20 mouse cellular contexts compared by ENCODE assay signal in the genomic region with DNA sequence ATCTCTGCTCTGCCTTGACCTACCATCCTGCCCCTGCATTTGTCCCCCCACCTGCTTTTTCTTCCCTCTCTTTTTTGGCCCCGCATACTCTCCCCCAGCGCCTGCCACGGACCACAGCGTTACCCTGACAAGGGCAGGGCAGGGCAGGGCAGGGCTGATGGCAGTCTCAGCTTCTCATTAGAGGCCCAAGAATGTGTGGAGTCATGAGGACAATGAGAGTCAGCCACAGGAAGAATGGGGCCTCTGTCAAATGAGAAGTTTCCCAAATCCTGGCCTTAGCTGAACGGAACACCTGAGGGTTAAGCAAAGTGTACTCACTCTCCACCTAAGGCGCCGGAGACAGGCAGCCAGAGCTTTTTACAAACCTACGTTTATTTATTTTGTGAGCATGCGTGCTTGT. TPM values are rescaled to one million over a fixed set of nuclear protein-coding genes. Genes with fewer than 3 reads are reported as not detected.
A peak's percentile ranks its signal among the peaks of the same experiment; 100 is the strongest.
DNase-seq lines count a peak whose midpoint lies in the region; ATAC-seq and TF ChIP-seq lines count a peak whose summit lies in the region.
"Had no signal": no experiment of that assay in that cellular context is flagged by ENCODE, and none has a peak within 500 bp of the region (broad histone marks: within the 10 kb centered on the region; RNA-seq: fewer than 3 reads in every experiment).

No protein-coding gene starts in this region.

- no peak overlapping the region for H3K9ac ChIP-seq in midbrain, postnatal 0 days (replicated peaks; ENCODE audit: low read length, poor library complexity, severe bottlenecking)
- H3K9ac ChIP-seq in embryonic facial prominence, embryonic 14.5 days (ENCODE audit: low read depth, low read length) = peak overlapping the region; percentile 3; the same call in 1 of the 2 replicates
- no peak overlapping the region for H3K9ac ChIP-seq in neural tube, embryonic 14.5 days (replicated peaks; ENCODE audit: low read depth, low read length)
- H3K9ac ChIP-seq: heart, embryonic 13.5 days had no signal

- peaks cover 48% of the 10 kb centered on the region for H3K27me3 ChIP-seq in midbrain, embryonic 10.5 days (ENCODE audit: low read depth, poor library complexity, severe bottlenecking)
- no peaks in the 10 kb centered on the region for H3K27me3 ChIP-seq in midbrain, postnatal 0 days (ENCODE audit: insufficient read depth, low read length)
- peaks cover 53% of the 10 kb centered on the region for H3K27me3 ChIP-seq in embryonic facial prominence, embryonic 14.5 days (replicated peaks; ENCODE audit: control insufficient read depth, insufficient read depth, low read length)
- peaks cover 80% of the 10 kb centered on the region for H3K27me3 ChIP-seq in limb, embryonic 10.5 days (ENCODE audit: low read depth, poor library complexity, severe bottlenecking)
- H3K27me3 ChIP-seq in neural tube, embryonic 14.5 days (ENCODE audit: control insufficient read depth, insufficient read depth, low read length) = no peaks in the 10 kb centered on the region

- no peak for ATAC-seq in midbrain, postnatal 0 days (ENCODE audit: low FRiP score)
- no peak for ATAC-seq in embryonic facial prominence, embryonic 14.5 days (ENCODE audit: low read depth)
- no peak for ATAC-seq in neural tube, embryonic 14.5 days (ENCODE audit: low read depth)

- peaks cover 25% of the 10 kb centered on the region for H3K36me3 ChIP-seq in midbrain, embryonic 10.5 days
- no peaks in the 10 kb centered on the region for H3K36me3 ChIP-seq in midbrain, postnatal 0 days (ENCODE audit: insufficient read depth, low read length)
- no peaks in the 10 kb centered on the region for H3K36me3 ChIP-seq in embryonic facial prominence, embryonic 14.5 days (ENCODE audit: control insufficient read depth, insufficient read depth, low read length)
- H3K36me3 ChIP-seq in limb, embryonic 10.5 days = no peaks in the 10 kb centered on the region; the same call in 1 of the 2 replicates
- no peaks in the 10 kb centered on the region for H3K36me3 ChIP-seq in neural tube, embryonic 14.5 days (ENCODE audit: control insufficient read depth, insufficient read depth, low read length)
- H3K36me3 ChIP-seq: heart, embryonic 13.5 days had no signal

- H3K4me2 ChIP-seq in midbrain, postnatal 0 days (ENCODE audit: low read depth, low read length, poor library complexity, severe bottlenecking) = no peak overlapping the region
- H3K4me2 ChIP-seq in embryonic facial prominence, embryonic 14.5 days (ENCODE audit: low read depth, low read length) = no peak overlapping the region
- H3K4me2 ChIP-seq in neural tube, embryonic 14.5 days (ENCODE audit: low read depth, low read length) = peak overlapping the region; percentile 68; the same call in 1 of the 2 replicates
- H3K4me2 ChIP-seq: heart, embryonic 13.5 days; liver, embryonic 11.5 days had no signal

- DNase-seq in midbrain, embryonic 10.5 days (ENCODE audit: low spot score) = peak; percentile 17
- DNase-seq in midbrain, postnatal 0 days (ENCODE audit: low spot score) = no peak
- DNase-seq in embryonic facial prominence, embryonic 14.5 days (ENCODE audit: low spot score) = no peak
- peak; percentile 32 for DNase-seq in limb, embryonic 10.5 days (ENCODE audit: low spot score)
- no peak for DNase-seq in liver
- DNase-seq in kidney, adult 18-20 months = no peak
- no peak for DNase-seq in cerebellum, adult 8-10 months
- DNase-seq: cerebellum, adult 11-12 months; embryo, embryonic 11 days; gastrocnemius, postnatal 36 days; kidney, postnatal 14 days; right cerebral cortex, adult 18-20 months had no signal

- H3K27ac ChIP-seq in midbrain, embryonic 10.5 days (replicated peaks) = peak overlapping the region; percentile 100
- H3K27ac ChIP-seq in midbrain, postnatal 0 days (ENCODE audit: low read depth, low read length) = no peak overlapping the region
- H3K27ac ChIP-seq in embryonic facial prominence, embryonic 14.5 days (replicated peaks; ENCODE audit: low read depth, low read length) = no peak overlapping the region
- H3K27ac ChIP-seq in limb, embryonic 10.5 days = peak overlapping the region; percentile 74
- H3K27ac ChIP-seq in neural tube, embryonic 14.5 days (ENCODE audit: low read depth, low read length) = no peak overlapping the region
- H3K27ac ChIP-seq: heart, embryonic 13.5 days had no signal

- H3K4me1 ChIP-seq in midbrain, embryonic 10.5 days = peaks cover 91% of the 10 kb centered on the region
- H3K4me1 ChIP-seq in midbrain, postnatal 0 days (ENCODE audit: insufficient read depth, low read length) = peaks cover 31% of the 10 kb centered on the region
- H3K4me1 ChIP-seq in embryonic facial prominence, embryonic 14.5 days (ENCODE audit: control insufficient read depth, insufficient read depth, low read length) = peaks cover 33% of the 10 kb centered on the region
- H3K4me1 ChIP-seq in limb, embryonic 10.5 days = peaks cover 99% of the 10 kb centered on the region
- peaks cover 59% of the 10 kb centered on the region for H3K4me1 ChIP-seq in neural tube, embryonic 14.5 days (ENCODE audit: control insufficient read depth, insufficient read depth, low read length)

- TF ChIP-seq CTCF in midbrain, postnatal 0 days (IDR thresholded peaks at IDR 0.05) = no peak

- peak overlapping the region; percentile 86 for H3K4me3 ChIP-seq in midbrain, embryonic 10.5 days
- no peak overlapping the region for H3K4me3 ChIP-seq in midbrain, postnatal 0 days (ENCODE audit: low read depth, low read length)
- no peak overlapping the region for H3K4me3 ChIP-seq in embryonic facial prominence, embryonic 14.5 days (ENCODE audit: low read depth, low read length)
- no peak overlapping the region for H3K4me3 ChIP-seq in limb, embryonic 10.5 days
- no peak overlapping the region for H3K4me3 ChIP-seq in neural tube, embryonic 14.5 days (ENCODE audit: low read depth, low read length)
- H3K4me3 ChIP-seq: heart, embryonic 13.5 days; megakaryocyte, embryonic 14.5 days had no signal

- H3K9me3 ChIP-seq in midbrain, embryonic 10.5 days (replicated peaks) = no peaks in the 10 kb centered on the region
- no peaks in the 10 kb centered on the region for H3K9me3 ChIP-seq in midbrain, postnatal 0 days (ENCODE audit: low read length)
- H3K9me3 ChIP-seq in embryonic facial prominence, embryonic 14.5 days (ENCODE audit: control insufficient read depth, low read length) = no peaks in the 10 kb centered on the region
- no peaks in the 10 kb centered on the region for H3K9me3 ChIP-seq in limb, embryonic 10.5 days (replicated peaks)
- no peaks in the 10 kb centered on the region for H3K9me3 ChIP-seq in neural tube, embryonic 14.5 days (ENCODE audit: control insufficient read depth, low read length)
- H3K9me3 ChIP-seq: heart, embryonic 13.5 days; megakaryocyte, embryonic 14.5 days had no signal

- 38% methylated on average over 9 of the region's 9 CpGs for WGBS in midbrain, embryonic 10.5 days
- WGBS in midbrain, postnatal 0 days = 42% methylated on average over 9 of the region's 9 CpGs
- WGBS in embryonic facial prominence, embryonic 14.5 days = 41% methylated on average over 9 of the region's 9 CpGs
- WGBS in limb, embryonic 10.5 days = 54% methylated on average over 9 of the region's 9 CpGs
- WGBS in neural tube, embryonic 14.5 days = 41% methylated on average over 9 of the region's 9 CpGs

RNA-seq across cellular contexts. Expression of a gene that starts 3.8 kb away (rescaled TPM):
- polyA plus RNA-seq in midbrain, embryonic 10.5 days (2016; fragmentation: Nextera tagmentation; extraction: Ambion mirVana) = 2.3 and 4.0 TPM in 2 replicates
- total RNA-seq in midbrain, postnatal 0 days (2014; rRNA removed) = 3.9 and 6.9 TPM in 2 replicates
- polyA plus RNA-seq in midbrain, postnatal 0 days (2015; fragmentation: Nextera tagmentation; extraction: Ambion mirVana) = 0.50 and 0.54 TPM in 2 replicates
- polyA plus RNA-seq in embryonic facial prominence, embryonic 14.5 days (2014; fragmentation: Nextera tagmentation; extraction: Ambion mirVana) = 0.34 and 0.71 TPM in 2 replicates
- 0.64 and 0.65 TPM in 2 replicates for polyA plus RNA-seq in limb, embryonic 10.5 days (2016; fragmentation: Nextera tagmentation; extraction: Ambion mirVana)
- 3.6 and 3.8 TPM in 2 replicates for polyA plus RNA-seq in neural tube, embryonic 14.5 days (2014; fragmentation: Nextera tagmentation; extraction: Ambion mirVana)
- total RNA-seq: CH12.LX; gastrocnemius, postnatal 36 days; neutrophil, adult 5-6 weeks had no signal
- polyA plus RNA-seq: heart, embryonic 13.5 days; spleen, adult 2 months had no signal

RNA-seq across cellular contexts. Expression of a gene that starts 3.9 kb away (rescaled TPM):
- 6.2 and 8.4 TPM in 2 replicates for polyA plus RNA-seq in midbrain, embryonic 10.5 days (2016; fragmentation: Nextera tagmentation; extraction: Ambion mirVana)
- total RNA-seq in midbrain, postnatal 0 days (2014; rRNA removed) = 9.3 and 12.6 TPM in 2 replicates
- 11.3 and 12.6 TPM in 2 replicates for polyA plus RNA-seq in midbrain, postnatal 0 days (2015; fragmentation: Nextera tagmentation; extraction: Ambion mirVana)
- polyA plus RNA-seq in embryonic facial prominence, embryonic 14.5 days (2014; fragmentation: Nextera tagmentation; extraction: Ambion mirVana) = 0.46 and 2.0 TPM in 2 replicates
- 1.3 and 1.7 TPM in 2 replicates for polyA plus RNA-seq in limb, embryonic 10.5 days (2016; fragmentation: Nextera tagmentation; extraction: Ambion mirVana)
- polyA plus RNA-seq in neural tube, embryonic 14.5 days (2014; fragmentation: Nextera tagmentation; extraction: Ambion mirVana) = 21.0 and 25.3 TPM in 2 replicates
- total RNA-seq: CH12.LX; gastrocnemius, postnatal 36 days; neutrophil, adult 5-6 weeks had no signal
- polyA plus RNA-seq: heart, embryonic 13.5 days; spleen, adult 2 months had no signal

RNA-seq across cellular contexts. Expression of a gene that starts 34.5 kb away (rescaled TPM):
- polyA plus RNA-seq in midbrain, embryonic 10.5 days (2016; fragmentation: Nextera tagmentation; extraction: Ambion mirVana) = 0.23 and 0.46 TPM in 2 replicates
- not detected in 2 replicates for total RNA-seq in midbrain, postnatal 0 days (2014; rRNA removed)
- 0.22 TPM in 1 of 2 replicates, not detected in the other for polyA plus RNA-seq in midbrain, postnatal 0 days (2015; fragmentation: Nextera tagmentation; extraction: Ambion mirVana)
- not detected in 2 replicates for polyA plus RNA-seq in embryonic facial prominence, embryonic 14.5 days (2014; fragmentation: Nextera tagmentation; extraction: Ambion mirVana)
- not detected in 2 replicates for polyA plus RNA-seq in limb, embryonic 10.5 days (2016; fragmentation: Nextera tagmentation; extraction: Ambion mirVana)
- polyA plus RNA-seq in neural tube, embryonic 14.5 days (2014; fragmentation: Nextera tagmentation; extraction: Ambion mirVana) = 0.74 and 0.76 TPM in 2 replicates
- total RNA-seq: CH12.LX; gastrocnemius, postnatal 36 days; neutrophil, adult 5-6 weeks had no signal
- polyA plus RNA-seq: heart, embryonic 13.5 days; intestine, embryonic 14.5 days; liver, embryonic 11.5 days; spleen, adult 2 months had no signal

RNA-seq across cellular contexts. Expression of a gene that starts 55.6 kb away (rescaled TPM):
- 0.68 and 0.72 TPM in 2 replicates for polyA plus RNA-seq in midbrain, embryonic 10.5 days (2016; fragmentation: Nextera tagmentation; extraction: Ambion mirVana)
- total RNA-seq in midbrain, postnatal 0 days (2014; rRNA removed) = 3.5 and 7.2 TPM in 2 replicates
- 2.4 and 3.1 TPM in 2 replicates for polyA plus RNA-seq in midbrain, postnatal 0 days (2015; fragmentation: Nextera tagmentation; extraction: Ambion mirVana)
- polyA plus RNA-seq in embryonic facial prominence, embryonic 14.5 days (2014; fragmentation: Nextera tagmentation; extraction: Ambion mirVana) = 2.2 and 2.5 TPM in 2 replicates
- polyA plus RNA-seq in limb, embryonic 10.5 days (2016; fragmentation: Nextera tagmentation; extraction: Ambion mirVana) = 3.7 TPM in 2 replicates
- 0.36 and 0.42 TPM in 2 replicates for polyA plus RNA-seq in neural tube, embryonic 14.5 days (2014; fragmentation: Nextera tagmentation; extraction: Ambion mirVana)
- total RNA-seq: neutrophil, adult 5-6 weeks had no signal

Comparison
In these comparisons a context has a peak if more than half of its experiments do, and no peak if none do; other contexts are left out.
1. DNase-seq: peak in midbrain, embryonic 10.5 days (single experiment) and limb, embryonic 10.5 days (single experiment); none in midbrain, postnatal 0 days (single experiment), embryonic facial prominence, embryonic 14.5 days (single experiment), liver (single experiment), kidney, adult 18-20 months (single experiment) and cerebellum, adult 8-10 months (single experiment).
2. H3K27ac ChIP-seq: peak in midbrain, embryonic 10.5 days (single experiment) and limb, embryonic 10.5 days (single experiment); none in midbrain, postnatal 0 days (single experiment), embryonic facial prominence, embryonic 14.5 days (single experiment) and neural tube, embryonic 14.5 days (single experiment).